Mouse (Mus musculus): ENCODE results near the gene Kdelc2.

- TF ChIP-seq POLR2A (IDR thresholded peaks at IDR 0.05; ENCODE audit: low read depth, low read length), result no peak
- no peak for TF ChIP-seq CTCF (IDR thresholded peaks at IDR 0.05; ENCODE audit: extremely low read depth, insufficient read depth, insufficient read length, insufficient replicate concordance)
These were observed 52.2 kb downstream of the Kdelc2 start for GRCm38 (mm10) chr9:53435830-53436570.

All from spleen, adult 2 months (tissue).